Mouse (Mus musculus) subcutaneous adipose tissue, adult 2 months (tissue): ENCODE data around the gene Traip. TPM values are rescaled to one million over a fixed set of nuclear protein-coding genes. Genes with fewer than 3 reads are reported as not detected.

Experiments
- polyA plus RNA-seq: library from polyadenylated mRNA; depleted of rRNA; stranded (reverse); fragments of >200 nt; gene quantifications from 2 replicates; pipeline ENCODE4 v1.2.3, GENCODE M21; 2012; ENCODE audit warnings: low replicate concordance; rRNA removed

Gene Traip
- polyA plus RNA-seq, result 0.72 and 3.4 TPM in 2 replicates

DNA sequence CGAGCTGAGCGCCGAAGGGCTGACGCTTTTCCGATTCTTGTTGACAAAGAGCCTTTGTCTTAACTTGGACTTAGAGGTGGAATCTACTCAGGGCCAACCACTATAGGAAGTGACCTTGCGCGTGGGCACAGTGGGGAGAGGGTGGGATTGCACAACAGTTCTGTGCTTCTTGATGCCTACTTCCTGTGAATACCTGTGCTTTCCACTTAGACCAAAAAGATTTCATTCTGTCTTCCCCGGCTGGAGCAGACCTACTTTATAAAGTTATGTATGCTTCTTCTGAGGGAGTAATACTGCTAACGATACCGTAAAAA lies at the start of gene Traip:
Gene Traip (plus strand): TSS at position 215 of the 314 bp plus-strand sequence.

DNA sequence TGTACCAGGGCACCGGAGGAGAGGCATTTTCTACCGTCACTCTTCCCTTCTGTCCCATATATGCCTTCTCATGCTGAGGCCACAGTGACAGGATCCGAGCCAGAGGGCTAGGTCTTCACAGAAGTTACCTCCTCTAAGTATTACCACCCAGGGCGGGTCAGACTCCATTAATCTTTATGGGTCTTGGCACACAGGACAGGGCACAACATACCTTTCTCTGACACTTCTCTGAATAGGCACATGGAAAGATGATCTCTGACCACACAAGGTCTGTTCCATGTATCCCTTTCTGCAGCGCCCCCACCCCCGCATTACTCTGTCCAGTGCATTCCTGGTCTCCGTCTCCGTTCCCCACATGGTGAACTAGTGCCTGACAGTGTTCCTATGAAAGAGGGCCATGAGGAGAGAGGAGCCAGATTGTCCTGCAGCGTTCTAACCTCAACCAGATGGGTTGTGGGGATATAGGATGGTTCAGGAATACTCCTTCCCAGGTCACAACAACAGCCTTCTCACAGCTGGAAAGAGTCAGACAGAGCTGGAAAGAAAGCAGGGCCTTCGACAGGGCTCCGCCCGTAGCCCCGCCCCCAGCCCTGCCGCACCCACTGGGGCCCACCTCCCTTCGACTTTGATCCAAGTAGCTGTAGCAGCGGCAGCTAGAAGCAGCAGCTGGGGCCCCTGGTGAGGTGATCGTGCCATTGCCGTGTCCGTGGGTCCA lies 43.5 kb upstream of the Traip start, which contains the start of gene Mst1r:
Gene Mst1r (plus strand): TSS at position 622 of the 715 bp plus-strand sequence.

DNA sequence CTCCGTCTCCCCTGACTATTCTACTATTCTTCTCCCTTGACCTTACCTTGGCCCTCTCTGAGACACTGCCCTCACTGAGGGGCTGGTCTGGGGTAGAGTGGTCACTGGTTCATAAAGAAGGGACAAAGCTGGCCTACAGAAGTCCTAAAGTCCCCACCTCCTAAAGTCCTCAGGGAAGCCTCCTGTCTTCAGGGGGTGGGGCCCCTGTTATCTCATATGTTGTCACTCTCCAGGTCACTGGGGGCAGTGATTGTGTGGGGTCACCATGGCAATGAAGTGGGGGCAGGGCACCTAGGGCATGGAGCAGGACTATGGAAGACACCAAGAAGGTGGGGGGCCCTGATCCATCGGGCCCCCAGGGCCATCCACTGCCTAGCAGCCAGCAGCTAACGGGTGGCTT lies 21.8 kb upstream of the Traip start, which contains the start of gene Actl11:
Gene Actl11 (plus strand): TSS at position 301 of the 400 bp plus-strand sequence.

DNA sequence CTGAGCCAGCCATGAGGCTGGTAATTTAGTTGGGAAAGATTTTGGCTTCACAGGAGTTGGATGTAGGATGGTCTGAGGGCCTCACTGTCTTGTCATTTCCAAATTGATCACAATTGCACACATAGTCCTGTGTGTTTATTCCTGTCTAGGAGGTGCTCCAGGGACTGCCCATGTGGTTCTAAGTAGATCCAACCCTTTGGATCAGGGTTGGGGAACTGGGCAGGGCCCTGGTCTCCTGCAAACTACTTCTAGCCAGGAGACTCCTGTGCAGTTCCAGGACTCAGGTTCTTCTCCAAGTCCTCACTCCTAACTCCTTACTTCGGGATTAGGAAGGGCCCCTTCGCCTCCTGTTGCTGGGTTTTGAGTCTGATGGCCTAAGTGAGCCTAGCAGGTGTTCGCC lies 14.6 kb upstream of the Traip start, which contains the start of gene Camkv:
Gene Camkv (plus strand): TSS at position 301 of the 400 bp plus-strand sequence.

DNA sequence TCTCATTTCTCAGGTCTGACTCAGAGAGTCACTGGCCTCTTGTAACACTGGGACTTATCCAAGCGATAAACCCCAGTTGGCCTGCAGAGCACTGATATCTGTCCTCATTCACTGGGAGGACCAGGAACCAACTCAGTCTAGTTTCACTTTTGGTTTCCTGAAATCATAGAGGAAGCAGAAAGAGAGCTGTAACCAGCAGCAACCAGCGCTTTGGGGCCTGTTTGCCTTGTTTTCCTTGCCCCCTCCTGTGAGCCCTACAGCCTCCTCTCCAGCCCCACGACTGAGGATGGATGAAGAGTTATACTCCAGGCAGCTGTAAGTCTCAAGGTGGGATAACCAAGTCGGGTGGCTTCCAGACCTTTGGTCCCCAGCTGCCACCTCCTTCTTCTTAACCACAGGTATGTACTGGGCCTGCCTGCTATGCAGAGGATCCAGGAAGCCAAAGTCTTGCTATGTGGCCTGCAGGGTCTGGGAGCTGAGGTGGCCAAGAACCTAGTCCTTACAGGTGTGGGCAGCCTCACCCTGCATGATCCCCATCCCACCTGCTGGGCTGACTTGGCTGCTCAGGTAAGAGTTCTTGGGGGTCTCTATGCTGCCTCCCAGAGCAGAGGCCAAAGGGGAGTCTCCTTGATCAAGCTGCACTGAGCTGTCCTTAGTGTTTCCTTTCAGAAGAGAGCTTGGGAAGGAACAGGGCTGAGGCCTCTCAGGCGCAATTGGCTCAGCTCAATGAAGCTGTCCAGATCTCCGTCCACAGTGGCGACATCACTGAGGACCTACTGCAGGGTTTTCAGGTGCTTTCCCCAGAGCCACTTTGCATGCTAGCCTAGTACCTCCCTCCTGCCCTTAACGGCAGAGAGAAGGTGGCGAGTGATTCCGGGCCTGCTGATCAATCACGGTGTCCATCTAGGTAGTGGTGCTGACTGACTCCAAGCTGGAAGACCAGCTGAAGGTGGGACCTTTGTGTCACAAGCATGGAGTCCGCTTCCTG lies 25.8 kb downstream of the Traip start, which contains the start of gene Uba7:
Gene Uba7 (plus strand): TSS at position 107 of the 988 bp plus-strand sequence.

DNA sequence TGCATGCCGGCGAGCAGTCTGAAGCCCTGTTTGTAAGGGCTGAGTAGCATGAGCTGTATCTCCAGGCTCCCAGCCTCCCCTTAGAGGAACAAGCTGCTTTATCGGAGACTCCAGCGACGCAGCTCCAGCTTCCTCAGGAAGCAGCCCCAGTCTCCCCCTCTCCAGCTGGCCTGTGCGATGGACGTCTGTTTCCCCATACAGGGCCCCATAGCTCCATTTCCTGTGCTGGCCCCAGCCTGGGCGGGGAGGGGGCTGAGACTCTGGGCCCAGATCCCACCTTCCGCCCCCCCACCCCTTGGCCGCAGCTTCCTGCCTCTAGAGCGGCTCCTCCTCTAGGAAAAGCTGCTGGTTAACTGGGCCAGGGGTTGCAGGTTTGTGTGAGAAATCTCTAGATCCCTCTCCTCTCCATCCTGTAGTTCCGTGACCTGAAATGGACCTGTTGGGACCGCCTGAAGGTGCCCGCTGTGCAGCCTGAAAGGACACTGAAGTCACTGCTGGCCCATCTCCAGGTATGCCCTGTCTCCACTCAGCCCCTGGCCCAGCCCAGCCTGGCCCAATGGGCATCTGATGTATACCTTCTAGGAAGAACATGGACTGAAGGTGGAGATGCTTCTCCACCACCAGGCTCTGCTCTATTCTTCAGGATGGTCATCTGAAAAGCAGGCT lies 32.9 kb downstream of the Traip start, which contains the start of gene Gm20661:
Gene Gm20661 (plus strand): TSS at position 378 of the 666 bp plus-strand sequence.

DNA sequence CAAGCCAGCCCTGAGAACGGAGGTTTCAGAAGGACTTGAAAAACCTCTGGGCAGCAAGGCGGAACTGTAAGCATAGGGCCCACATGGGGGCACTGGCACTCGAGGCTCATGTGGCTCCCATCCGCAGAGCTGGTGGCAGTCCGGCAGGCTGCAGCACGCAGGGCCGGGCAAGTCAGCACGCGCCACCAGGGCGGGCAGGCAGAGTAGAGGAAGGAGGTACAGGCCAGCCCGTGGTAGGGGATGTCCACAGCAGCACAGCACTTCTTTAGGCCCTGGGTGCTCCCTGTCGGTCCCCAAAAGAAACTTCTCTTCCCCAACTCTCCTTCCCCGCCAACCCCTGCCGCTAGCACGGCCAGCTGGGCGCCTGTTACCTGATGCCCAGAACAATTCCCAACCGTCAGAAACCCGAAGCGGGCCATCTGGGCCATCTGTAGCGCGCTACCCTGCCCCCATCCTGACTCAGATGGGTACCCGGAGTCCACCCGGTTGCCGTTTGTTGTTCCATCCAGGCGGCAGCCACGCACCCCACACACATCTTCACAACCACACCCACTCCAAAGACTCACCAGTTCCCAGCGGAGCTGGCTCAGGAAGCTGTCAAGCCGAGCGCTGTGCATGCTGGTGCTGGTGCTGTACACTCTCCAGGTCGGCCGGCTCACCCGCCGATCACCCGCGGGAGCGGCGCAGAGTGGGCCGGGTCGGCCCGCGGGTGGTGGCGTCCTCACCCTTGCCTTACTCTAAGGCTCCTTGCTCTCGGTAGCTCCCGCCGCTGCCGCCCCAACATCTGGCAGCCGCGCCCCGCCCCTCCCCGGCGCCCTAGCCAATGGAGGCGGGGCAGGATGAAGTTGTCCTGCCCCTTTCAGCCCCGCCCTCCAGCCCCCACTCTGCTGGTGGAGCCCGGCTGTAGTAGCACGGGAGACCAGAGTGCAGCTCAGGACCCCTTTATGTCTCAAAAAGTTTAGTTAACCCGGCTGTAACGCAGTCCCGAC lies 35.5 kb downstream of the Traip start, which contains the start of gene Inka1:
Gene Inka1 (minus strand): TSS at position 749 of the 989 bp plus-strand sequence.

DNA sequence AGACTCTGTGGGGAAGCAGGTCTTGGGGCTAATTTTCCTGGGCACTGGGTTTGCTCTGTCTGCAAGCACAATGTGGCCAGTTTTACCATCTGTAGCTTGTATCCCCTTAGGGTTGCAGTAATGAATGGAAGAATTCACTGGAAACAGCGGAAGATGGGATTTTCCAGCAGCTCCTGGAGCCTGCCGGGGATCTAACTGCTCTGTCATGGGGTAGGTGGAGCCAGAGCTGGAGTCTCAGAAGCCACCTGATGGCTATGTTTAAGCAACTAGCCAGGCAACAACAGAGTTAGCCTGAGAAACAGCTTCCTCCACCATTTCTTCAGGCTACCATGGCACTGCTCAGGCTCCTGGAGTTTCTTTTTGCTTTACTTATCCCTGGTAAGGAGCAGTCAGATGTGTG lies 42.3 kb downstream of the Traip start, which contains the start of gene Cdhr4:
Gene Cdhr4 (plus strand): TSS at position 301 of the 400 bp plus-strand sequence.

DNA sequence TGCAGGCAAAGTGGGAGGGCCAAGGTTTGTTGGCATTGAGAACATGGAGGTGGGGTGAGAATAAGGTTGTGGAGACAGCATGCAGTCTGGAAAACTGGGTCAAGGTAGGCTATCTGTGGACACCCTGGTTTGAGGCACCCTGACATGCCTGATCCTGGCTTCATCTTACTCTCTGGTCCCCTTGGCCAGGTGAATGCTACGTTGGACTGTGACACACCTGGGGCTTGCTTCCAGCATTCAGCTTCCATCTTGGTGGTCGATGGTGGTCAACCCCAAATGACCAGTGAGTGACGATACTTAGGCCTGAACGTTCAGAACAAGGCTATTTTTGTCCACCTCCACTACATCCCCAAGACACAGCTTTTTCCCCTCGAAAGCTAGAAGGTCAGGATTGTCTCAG lies 46.1 kb downstream of the Traip start, which contains the start of gene Gm20662:
Gene Gm20662 (plus strand): TSS at position 301 of the 400 bp plus-strand sequence.

DNA sequence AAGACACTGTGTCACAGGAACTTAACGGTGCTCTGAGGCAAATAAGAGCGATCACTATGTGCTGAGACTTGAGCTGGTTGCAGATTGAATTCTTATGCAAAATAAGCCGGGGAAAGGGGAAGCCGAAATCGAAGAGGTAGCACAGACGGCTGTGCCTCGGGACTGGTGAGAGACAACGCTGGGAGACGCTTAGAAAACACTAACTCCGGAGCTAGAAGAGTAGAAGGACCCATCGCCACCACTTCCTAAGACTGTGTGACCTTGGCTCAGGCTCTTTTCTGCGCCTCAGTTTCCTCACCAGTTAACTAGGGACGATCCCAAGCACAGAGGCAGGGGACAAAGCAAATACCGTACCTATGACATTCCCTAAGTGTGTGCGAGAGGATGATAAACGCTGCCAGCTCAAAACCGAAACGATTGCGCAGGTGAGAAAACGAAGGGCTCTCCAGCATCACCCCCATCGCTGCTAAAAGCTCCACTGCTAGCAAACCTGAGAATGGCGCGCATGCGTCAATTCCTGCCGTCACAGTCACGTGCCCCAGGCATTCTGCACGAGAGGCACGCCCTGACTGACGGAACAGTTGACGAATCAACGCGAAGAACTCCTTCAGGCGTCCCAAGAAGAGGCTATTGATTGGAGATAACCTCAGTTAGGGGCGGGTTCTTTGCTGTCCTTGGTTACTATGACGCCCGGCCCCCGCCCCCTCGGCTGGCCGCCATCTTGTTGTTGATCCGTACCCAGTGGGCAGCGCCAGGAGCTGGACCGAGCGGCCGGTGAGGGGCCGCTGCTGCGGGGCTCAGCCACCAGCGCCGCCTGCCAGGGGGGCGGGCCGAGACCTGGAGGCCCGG lies 52.2 kb downstream of the Traip start, which contains the start of gene Ip6k1:
Gene Ip6k1 (plus strand): TSS at position 580 of the 849 bp plus-strand sequence.

Other genes with a start within 250 kb of the Traip start
- gene Sema3f, start 239.7 kb upstream of the Traip start, polyA plus RNA-seq, result 70.7 and 93.8 TPM in 2 replicates
- gene Rbm5, start 179.1 kb upstream of the Traip start, polyA plus RNA-seq, result 75.4 and 106 TPM in 2 replicates
- 18.7 and 23.9 TPM in 2 replicates for gene Rbm6, start 76.9 kb upstream of the Traip start, polyA plus RNA-seq
- gene Mon1a, start 62.0 kb upstream of the Traip start, polyA plus RNA-seq, result 30.6 and 32.7 TPM in 2 replicates
- gene Mst1r, start 43.3 kb upstream of the Traip start, polyA plus RNA-seq, result 57.1 and 88.7 TPM in 2 replicates
- gene Actl11, start 21.7 kb upstream of the Traip start, polyA plus RNA-seq, result not detected in 2 replicates
- 0.09 and 0.46 TPM in 2 replicates for gene Camkv, start 14.5 kb upstream of the Traip start, polyA plus RNA-seq
- 105 and 115 TPM in 2 replicates for gene Uba7, start 25.4 kb downstream of the Traip start, polyA plus RNA-seq
- 0.62 and 0.89 TPM in 2 replicates for gene Gm20661, start 32.9 kb downstream of the Traip start, polyA plus RNA-seq
- 26.8 and 39.6 TPM in 2 replicates for gene Inka1, start 35.7 kb downstream of the Traip start, polyA plus RNA-seq
- 4.5 and 5.0 TPM in 2 replicates for gene Cdhr4, start 42.4 kb downstream of the Traip start, polyA plus RNA-seq
- gene Gm20662, start 46.2 kb downstream of the Traip start, polyA plus RNA-seq, result 1.8 and 3.5 TPM in 2 replicates
- 90.9 and 136 TPM in 2 replicates for gene Ip6k1, start 52.4 kb downstream of the Traip start, polyA plus RNA-seq
- gene Gmppb, start 99.1 kb downstream of the Traip start, polyA plus RNA-seq, result 19.6 and 29.3 TPM in 2 replicates
- 2.5 and 4.7 TPM in 2 replicates for gene Amigo3, start 103.0 kb downstream of the Traip start, polyA plus RNA-seq
- gene Mst1, start 130.3 kb downstream of the Traip start, polyA plus RNA-seq, result 0.21 and 0.37 TPM in 2 replicates
- gene Rnf123, start 133.2 kb downstream of the Traip start, polyA plus RNA-seq, result 81.1 and 94.8 TPM in 2 replicates
- 101 and 116 TPM in 2 replicates for gene Apeh, start 144.5 kb downstream of the Traip start, polyA plus RNA-seq
- gene Bsn, start 240.2 kb downstream of the Traip start, polyA plus RNA-seq, result 0.29 and 1.1 TPM in 2 replicates